Mouse (Mus musculus): ENCODE results near the gene Dnajc4.

Dnajc4 gene

DNA sequence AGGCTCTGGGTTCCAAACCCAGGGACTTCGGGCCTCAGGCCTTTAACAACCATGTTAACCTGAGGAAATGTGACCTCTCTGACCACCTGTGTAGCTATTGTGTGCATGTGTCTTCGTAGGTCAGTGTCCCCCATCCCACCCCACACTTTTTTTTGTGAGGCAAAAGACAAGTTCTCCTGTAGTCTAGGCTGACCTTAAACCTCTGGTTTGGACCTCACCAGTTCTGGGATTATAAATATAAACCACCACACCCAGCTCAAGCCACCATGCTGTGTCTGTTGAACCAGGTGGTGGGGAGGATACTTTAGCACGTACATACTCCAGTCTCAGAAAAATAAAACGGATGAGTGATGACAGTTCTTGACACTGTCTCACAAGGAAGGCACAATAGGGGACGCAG is 42.4 kb downstream of the Dnajc4 start:
- in situ Hi-C loops (cut with MboI, MseI): no loop called here

DNA sequence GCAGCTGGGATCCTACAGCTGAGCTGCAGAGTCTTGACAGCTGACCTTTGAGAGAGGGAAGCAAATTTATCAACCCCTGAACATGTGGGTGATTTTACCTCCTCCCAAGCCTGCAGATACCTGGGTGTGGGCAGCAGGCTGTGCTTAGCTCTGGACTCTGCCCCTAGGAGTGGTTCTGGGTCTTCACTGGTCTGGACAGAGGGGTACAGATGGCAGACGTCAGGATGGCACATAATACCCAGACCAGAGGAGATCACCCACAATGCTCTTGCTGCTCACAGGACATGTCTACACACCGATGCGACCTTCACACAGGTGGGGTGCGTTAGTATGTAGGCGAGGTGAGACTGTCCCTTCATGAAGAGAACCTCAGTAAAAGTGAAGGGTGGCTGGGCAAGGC is 42.8 kb downstream of the Dnajc4 start:
- in situ Hi-C loops (cut with MboI, MseI): no loop called here

DNA sequence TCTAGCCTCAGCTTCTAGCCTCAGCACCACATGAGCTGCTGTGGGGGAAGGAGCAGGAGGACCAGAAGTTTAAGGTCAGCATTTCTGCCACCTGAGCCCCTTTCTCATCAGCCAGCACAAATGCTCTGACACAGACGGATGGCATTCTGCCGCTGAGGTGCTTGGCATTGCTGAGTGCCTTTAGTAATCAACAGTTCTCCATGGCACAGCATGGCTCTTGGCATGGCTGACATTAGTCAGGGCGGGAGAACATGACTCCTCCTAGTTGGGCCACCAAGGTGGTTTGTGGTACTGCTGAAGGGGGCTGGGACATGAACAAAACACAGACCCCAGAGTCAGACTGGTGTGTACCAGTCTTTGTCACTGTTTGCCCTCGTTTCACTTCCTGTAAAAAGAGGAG is 44.2 kb downstream of the Dnajc4 start:
- in situ Hi-C loops (cut with MboI, MseI): no loop called here

- in situ Hi-C loops (cut with MboI, MseI): no loop called here
These were observed 44.6 kb downstream of the Dnajc4 start for GRCm38 (mm10) chr19:6947742-6948141.

GRCm38 (mm10) chr19:6943709-6944108 is 48.7 kb downstream of the Dnajc4 start:
- in situ Hi-C loops (cut with MboI, MseI): no loop called here

GRCm38 (mm10) chr19:6942764-6943163 is 49.6 kb downstream of the Dnajc4 start:
- in situ Hi-C loops (cut with MboI, MseI): no loop called here

- in situ Hi-C loops (cut with MboI, MseI): no loop called here
These were observed 50.1 kb downstream of the Dnajc4 start, which contains the start of gene Gpr137 for GRCm38 (mm10) chr19:6942249-6942691. Gene Gpr137 (minus strand): TSS chr19:6942480.

GRCm38 (mm10) chr19:6941372-6942248 is 50.8 kb downstream of the Dnajc4 start, which contains the start of gene Bad:
Gene Bad (plus strand): TSS chr19:6941861.
- in situ Hi-C loops (cut with MboI, MseI): no loop called here

GRCm38 (mm10) chr19:6940396-6941351 is 51.7 kb downstream of the Dnajc4 start:
- in situ Hi-C loops (cut with MboI, MseI): no loop called here

DNA sequence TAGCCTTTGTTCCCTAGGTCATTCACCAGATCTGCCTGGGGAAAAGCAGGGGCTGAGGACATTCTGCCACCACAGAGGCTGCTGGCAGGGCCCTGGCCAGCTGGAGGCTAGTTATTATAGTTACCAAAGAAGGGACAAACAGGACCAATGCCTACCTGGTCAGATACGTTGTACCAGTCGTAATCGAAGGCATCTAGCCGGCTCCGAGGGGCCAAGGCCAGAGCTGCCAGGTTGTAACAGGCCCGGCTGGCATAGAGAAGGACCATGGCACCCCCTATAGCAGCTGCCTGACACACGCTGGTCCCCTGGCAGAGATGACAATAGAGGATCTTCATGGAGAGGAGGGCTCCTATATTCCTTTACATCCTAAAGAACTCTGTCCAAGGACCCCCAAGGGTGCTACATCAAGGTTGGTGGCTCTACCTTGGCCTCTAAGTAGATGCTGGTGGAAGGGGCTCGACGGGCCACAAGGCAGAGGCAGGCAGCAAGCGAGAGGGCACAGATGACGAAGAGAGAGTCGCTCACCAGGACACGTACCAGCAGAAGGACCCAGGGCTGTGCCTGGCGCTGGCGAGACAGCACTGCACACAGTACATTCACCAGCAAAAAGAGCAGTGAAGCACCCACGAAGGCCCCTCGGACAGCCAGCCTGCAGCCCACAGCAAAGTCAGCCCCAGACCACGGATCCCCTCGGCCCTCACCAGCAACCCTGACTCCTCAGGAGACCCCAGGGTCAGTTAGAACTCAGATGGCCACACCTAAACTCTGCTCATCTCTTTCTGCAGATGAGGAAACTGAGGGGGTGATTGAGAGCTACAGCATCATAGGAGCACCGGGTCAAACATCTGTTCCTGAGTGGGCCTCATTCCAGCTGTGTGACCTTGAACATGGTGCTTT is 53.0 kb downstream of the Dnajc4 start:
- in situ Hi-C loops (cut with MboI, MseI): loop anchor here (10.0 kb wide), 1 partner anchor 285 kb away; no protein-coding TSS in a partner anchor

Data from T-helper 1 cell (primary cell).